Mouse (Mus musculus) urinary bladder, postnatal 10 days (tissue): Measurements from ENCODE around the gene Ppp1r16b.
"Not testable (repeated sequence)": the region's sequence is repeated elsewhere in the genome, so short reads cannot be mapped to it uniquely, and the experiment has no call there.

ENCODE experiments used
- DNase-seq: peaks from one replicate; pipeline ENCODE4 v3.0.0; 2022; ENCODE audit warnings: low spot score

Gene Ppp1r16b

DNA sequence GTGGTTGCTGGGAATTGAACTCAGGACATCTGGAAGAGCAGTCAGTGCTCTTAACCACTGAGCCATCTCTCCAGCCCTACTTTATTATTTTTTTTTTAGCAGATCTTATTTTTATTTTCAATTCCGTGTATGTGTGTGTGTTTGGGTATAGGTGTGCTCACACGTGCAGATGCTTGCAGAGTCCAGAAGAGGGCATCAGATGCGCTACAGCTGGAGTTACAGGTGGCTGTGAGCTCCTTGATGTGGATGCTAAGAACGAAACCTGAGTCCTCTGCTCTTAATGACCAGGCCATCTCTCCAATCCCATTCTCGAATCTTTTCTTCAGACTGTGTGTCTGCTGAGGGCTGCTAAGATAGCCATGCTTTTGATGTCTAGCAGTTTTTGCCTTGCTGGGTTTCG is 61.1 kb downstream of the Ppp1r16b start:
- DNase-seq = no peak

DNA sequence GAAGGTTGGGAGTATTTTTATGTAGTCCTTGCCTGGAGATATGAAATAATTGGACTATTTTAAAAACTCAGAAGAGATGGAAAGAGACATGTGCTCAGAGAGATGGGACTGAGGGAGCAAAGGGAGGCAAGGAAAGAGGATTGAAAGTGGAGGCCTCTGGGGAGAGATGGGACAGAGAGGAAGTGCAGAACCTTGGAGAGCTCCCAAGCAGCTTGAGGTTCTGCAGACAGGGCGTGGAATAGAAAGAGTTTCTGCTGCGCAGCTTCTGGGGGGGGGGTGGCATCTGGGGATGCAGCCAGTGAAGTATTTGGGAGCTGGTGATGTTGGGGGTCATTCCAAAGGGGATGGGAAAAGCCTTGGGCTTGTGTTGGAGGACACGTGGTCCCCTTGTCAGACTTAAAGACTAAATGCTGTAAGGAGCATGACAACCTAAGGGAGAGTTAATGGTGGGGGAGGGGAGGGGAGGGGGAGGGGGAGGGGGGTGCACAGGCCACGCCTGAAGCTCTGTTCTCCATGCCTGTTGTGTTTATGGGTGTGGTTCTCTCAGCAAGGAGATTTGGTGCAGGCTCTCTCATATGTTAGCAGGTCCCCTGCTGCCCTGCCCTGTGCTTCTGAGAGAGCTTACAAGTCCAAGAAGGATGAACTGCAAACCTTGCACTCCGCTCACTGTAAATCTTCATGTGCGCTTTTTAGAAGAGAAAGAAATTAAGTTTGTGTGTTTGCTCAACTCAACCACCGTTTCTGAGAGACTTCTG is 63.0 kb downstream of the Ppp1r16b start:
- no peak for DNase-seq

GRCm38 (mm10) chr2:158730896-158731295 is 65.7 kb downstream of the Ppp1r16b start:
- DNase-seq = no peak

DNA sequence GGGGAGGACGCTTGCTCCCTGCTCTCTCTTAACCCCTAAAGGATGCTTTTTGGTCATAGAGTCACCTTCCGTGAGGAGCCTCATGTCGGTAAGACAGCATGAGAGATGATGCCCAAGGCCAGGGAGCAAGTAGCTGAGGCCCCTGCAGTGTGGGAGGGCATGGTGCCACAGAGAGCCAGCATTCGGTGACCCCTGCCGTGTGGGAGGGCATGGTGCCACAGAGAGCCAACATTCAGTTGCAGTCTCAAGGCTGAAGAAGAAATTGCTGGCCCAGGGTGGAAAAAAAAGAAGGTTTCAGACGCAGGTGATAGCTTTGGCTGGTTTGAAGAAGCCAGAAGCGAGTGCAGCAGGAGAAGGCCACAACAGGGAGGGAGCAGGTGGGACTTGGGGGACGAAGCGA is 67.3 kb downstream of the Ppp1r16b start:
- DNase-seq = no peak

GRCm38 (mm10) chr2:158733136-158733535 is 67.9 kb downstream of the Ppp1r16b start:
- DNase-seq = no peak

- no peak for DNase-seq
These were observed 68.7 kb downstream of the Ppp1r16b start for GRCm38 (mm10) chr2:158733914-158734313.

DNA sequence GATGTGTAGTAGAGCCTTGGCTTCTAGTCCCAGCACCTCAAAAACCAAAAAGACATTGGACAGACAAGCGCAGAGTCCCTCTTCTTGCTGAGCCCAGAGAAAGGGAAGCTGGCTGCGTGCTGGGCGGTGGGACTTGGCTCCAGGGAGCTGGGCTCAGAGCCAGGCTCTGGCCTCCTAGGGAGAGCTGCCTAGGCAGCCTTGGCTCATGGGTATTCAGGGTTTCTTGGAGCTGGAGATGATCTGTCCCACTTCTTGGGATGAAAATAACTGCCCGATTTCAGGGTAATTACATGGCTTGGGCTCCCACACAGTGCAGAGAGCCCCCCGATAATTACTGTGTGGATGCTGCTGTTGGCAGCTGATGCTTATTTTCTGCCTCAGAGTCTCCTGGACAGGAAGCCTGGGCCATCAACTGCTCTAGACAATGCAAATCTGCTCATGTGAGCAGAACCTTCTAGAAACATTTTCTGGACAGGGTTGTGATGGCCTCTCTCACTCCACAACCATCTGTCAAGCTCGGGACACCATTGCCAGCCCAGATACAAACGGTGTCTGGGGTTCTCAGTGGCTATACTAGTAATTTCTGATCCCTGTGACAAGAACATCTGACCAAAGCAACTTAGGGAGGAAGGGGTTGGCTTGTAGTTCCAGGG is 69.4 kb downstream of the Ppp1r16b start:
- no peak for DNase-seq

GRCm38 (mm10) chr2:158735340-158735739 is 70.1 kb downstream of the Ppp1r16b start:
- no peak for DNase-seq

DNA sequence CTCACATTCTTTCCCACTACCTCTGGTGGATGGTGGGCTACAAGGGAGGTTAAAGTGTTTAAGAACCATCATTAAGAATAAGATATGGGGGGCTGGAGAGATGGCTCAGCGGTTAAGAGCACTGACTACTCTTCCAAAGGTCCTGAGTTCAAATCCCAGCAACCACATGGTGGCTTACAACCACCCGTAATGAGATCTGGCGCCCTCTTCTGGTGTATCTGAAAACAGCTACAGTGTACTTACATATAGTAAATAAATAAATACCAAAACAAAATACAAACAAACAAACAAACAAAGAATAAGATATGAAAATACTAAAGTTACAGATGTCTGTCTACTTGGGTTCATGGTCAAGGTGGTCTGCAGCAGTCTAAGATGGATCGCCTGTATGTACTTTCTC is 71.0 kb downstream of the Ppp1r16b start:
- not testable (repeated sequence) for DNase-seq

GRCm38 (mm10) chr2:158738591-158738990 is 73.4 kb downstream of the Ppp1r16b start:
- no peak for DNase-seq

- DNase-seq = no peak
These were observed 73.9 kb downstream of the Ppp1r16b start for GRCm38 (mm10) chr2:158739113-158739512.

DNA sequence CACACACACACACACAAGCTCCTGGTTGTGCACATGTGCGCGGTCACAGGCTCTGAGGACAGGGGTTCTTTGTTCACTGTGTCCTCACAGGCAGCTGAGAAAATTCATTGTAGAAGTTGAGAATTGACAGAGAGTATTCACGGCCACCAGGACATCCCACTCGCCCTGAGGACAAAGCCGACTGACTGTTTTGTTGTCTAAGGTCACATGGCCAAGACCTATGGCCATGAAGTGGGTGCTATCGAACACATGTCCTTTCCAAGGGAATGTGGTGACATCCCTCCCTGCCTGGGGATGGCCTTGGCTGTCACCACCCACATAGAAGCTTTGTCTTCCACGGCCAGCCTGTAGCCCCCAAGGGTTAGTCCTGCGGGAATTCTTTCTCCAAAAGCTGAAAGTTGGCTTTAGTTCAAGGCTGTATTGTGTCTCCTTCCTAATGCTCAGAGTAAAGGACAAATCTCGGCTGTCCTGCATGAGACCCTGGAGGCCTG is 75.9 kb downstream of the Ppp1r16b start:
- no peak for DNase-seq

- DNase-seq = no peak
These were observed 77.2 kb downstream of the Ppp1r16b start for GRCm38 (mm10) chr2:158742431-158742830.

GRCm38 (mm10) chr2:158743518-158744141 is 78.4 kb downstream of the Ppp1r16b start:
- no peak for DNase-seq

DNA sequence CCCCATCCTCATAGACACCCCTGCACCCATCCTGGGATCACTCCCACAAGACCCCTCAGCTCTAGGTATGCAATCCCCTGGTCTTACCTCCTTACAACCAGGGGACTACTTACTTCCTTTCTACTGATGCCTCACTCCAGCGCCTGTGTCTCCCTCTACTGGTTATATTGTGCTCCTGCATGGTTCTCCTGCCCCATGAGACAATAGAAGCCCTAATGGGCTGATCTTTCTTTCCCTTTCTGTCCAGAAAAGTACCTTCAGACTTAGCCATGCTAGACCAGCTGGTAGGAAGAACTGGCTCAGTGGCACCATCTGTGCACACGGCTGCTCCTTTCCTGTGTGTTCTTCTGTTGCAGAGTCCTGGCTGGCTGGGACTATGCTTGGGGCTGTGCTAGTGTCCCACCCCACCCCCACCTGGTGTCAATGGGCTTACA is 79.9 kb downstream of the Ppp1r16b start:
- no peak for DNase-seq

- DNase-seq = no peak
These were observed 81.0 kb downstream of the Ppp1r16b start for GRCm38 (mm10) chr2:158746164-158746563.

DNA sequence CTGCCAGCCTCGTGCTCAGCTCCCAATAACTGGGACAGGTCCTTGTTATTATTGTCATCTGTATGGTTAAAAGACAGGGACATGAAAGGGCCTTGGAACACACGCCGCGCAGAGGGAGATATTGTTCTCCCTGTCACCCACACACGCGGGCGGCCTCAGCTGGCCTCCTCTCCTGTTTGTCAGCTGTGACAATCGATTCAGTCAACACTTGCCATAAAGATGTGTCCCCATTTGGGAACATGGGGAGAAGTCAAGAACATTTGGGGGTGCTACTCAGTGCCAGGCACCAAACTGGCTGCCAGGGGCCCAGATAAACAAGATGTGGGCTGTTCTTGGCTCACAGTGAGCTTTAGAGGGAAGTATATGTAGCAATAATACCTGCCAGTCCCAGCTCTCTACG is 84.2 kb downstream of the Ppp1r16b start:
- DNase-seq = no peak

DNA sequence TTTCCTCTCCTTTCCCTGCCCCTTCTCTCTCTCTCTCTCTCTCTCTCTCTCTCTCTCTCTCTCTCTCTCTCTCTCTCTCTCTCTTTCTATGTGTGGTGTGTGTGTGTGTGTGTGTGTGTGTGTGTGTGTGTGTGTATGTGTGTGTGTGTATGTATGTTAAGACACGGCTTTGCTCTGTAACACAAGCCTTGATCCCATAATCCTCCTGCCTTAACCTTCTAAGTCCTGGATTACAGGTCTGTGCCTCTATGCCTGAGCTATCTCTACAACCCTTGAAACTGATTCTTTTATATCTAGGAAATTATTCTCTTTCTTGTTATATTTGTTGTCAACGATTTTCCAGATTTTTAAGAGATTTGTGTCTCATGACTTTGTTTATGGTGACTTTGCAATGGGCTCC is 95.0 kb downstream of the Ppp1r16b start:
- DNase-seq = no peak

- no peak for DNase-seq
These were observed 97.1 kb downstream of the Ppp1r16b start for GRCm38 (mm10) chr2:158762339-158762738.

DNA sequence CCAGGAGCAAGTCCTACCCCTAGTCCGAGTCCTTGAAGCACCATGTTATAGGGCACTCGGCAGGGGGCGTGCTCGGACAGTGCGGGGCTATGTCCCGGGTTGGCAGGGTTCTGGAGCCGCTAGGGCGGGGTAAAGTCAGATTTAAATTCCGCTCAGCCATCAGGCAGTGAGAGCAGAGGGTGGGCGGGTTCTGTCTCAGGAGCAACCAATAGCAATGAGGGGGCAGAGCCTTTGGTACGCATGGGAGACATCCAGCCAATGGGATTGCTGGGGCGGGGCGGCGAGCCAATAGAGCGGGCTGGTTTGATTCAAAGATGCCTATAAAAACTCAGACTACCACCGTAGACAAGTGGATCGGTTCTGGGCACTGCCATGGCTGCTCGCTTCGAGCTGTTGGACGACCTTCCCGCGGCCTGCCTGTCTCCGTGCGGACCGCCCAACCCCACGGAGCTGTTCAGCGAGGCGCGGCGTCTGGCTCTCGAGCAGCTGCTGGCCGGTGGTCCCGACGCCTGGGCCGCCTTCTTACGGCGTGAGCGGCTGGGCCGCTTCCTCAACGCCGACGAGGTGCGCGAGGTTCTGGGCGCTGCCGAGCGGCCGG is 102.6 kb downstream of the Ppp1r16b start, which contains the start of gene Fam83d:
TSS of gene Fam83d (plus strand) at position 352 of the 598 bp plus-strand sequence.
- DNase-seq = peak; percentile 77

DNA sequence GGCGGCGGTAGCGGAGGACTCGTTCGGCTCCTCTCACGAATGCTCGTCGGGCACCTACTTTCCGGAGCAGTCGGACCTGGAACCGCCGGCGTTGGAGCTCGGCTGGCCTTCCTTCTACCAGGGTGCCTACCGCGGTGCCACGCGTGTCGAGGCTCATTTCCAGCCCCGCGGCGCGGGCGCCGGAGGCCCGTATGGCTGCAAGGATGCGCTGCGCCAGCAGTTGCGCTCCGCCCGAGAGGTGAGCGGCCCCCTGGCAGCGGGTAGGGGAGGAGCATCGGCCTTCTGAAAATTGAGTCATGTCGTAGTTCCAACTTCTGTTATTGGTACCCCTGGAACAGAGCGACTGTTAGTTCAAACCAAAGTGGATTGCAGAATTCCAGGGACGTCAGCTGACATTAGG is 103.2 kb downstream of the Ppp1r16b start:
- DNase-seq = no peak

DNA sequence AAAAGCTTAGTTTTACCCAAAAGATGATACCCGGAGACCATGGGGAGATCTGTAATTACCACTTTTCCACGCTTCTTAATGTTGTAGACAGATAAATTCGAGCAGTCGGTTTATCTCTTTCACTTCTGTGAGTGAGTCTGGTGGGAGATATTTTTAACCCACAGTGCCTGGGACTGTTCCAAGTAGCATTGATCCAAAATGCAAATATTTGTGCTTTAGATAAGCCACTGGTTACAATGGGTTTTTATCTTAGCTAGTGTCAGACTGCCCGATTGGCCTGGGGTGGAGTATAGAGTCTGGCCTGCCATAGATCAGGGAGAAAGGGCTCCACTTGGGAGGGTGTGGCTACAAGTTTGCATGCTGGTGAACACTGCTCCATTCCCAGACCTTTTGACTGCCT is 103.6 kb downstream of the Ppp1r16b start:
- no peak for DNase-seq
